Mouse (Mus musculus) brain, embryonic 14.5 days (tissue): Measurements from ENCODE around the gene Tfpt.
A peak's percentile ranks its signal among the peaks of the same experiment; 100 is the strongest.

Experiments
- CTCF ChIP-seq: fragments of 200-500 bp; IDR thresholded peaks from 2 replicates; pipeline ENCODE4 v1.5.1; 2012; ENCODE audit warnings: inconsistent platforms, mild to moderate bottlenecking, moderate library complexity, borderline replicate concordance; ENCODE audit not compliant: insufficient read depth, insufficient read length; ENCODE audit errors: extremely low read depth
- POLR2A ChIP-seq: fragments of 200-500 bp; IDR thresholded peaks from 2 replicates; pipeline ENCODE4 v1.6.1; 2012; ENCODE audit warnings: mild to moderate bottlenecking, inconsistent platforms, borderline replicate concordance; ENCODE audit not compliant: poor library complexity, insufficient read depth, insufficient read length, severe bottlenecking; ENCODE audit errors: extremely low read depth

DNA sequence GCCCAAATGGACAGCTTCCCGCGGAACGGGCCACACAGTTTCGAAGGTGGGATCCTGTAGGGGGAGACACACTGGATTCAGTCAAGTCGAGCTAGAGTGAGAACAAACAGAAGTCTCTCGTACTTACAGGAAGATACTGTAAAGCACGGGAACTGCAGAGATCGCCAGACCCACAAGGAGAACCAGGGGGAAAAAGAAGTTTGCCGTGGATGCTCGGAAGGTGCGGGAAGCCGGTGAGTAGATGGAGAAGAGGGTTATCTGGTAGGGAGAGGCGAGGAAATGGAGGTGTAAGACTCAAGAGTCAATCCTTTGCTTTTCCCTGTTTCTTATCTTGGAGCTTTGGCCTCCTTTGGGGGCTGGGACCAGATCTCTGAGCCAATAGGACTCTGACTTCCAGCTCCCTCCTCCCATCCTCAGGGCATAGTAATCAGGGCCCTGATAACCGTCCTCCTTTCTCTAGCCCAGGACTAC, 37.2 kb upstream of the Tfpt start:
- TF ChIP-seq CTCF (peak; percentile 5; the same call in 1 of the 2 replicates), POLR2A (no peak)
